Mouse (Mus musculus): ENCODE results near the gene Siah3.
"Not testable (repeated sequence)": the region's sequence is repeated elsewhere in the genome, so short reads cannot be mapped to it uniquely, and the experiment has no call there.

The Siah3 gene

DNA sequence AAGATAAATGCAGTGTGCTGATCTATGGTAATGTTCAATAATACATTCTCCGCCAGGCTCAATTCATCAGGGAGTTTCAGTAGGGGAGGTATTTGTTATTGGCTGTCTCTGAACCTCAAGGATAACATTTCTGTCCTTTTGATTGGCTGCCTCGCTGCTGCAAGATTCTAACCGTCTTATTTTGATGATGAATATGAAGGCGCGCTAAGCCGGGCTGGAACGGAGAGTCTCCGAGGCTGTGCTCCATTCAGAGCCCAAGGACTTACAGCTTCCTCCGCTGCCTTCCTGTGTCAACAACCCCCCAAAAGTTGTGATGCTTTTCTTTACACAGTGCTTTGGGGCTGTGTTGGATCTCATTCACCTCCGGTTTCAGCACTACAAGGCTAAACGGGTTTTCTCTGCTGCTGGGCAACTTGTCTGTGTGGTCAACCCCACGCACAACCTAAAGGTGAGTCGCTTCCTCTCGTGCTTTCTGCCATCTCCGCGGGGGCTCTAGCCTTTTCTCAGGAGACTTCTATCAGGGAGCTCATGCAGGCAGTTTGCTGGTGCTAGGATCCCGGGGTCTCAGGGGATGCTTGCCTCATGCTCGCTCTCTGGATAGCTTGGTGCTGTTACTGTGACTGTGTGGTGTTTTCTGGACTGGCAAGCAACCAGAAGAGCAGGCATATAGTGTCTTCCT, at the start of gene Siah3:
Siah3 (plus strand) TSS at position 240 of the 679 bp plus-strand sequence.
- DNase-seq (ENCODE audit: low read depth, low spot score): no peak

DNA sequence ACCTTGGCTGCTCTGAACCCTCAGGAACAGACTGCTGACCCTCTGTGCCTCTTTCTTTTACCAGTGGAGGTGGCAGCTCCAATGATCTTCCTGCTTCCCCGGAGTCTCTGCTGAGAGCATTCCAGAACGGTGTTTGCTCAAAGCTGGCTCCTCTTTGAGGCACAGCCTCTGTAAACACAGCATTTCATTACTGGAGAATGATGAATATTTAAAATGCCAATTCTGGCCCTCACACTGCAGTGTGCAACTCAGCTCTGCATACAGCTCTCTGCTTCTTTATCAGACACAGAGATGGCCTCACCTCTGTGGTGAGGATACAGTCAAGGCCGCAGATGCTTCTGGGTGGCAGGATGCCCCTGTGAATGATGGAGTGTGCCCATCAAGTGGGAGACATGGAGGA, 46.0 kb upstream of the Siah3 start:
- no peak for DNase-seq (ENCODE audit: low read depth, low spot score)

DNA sequence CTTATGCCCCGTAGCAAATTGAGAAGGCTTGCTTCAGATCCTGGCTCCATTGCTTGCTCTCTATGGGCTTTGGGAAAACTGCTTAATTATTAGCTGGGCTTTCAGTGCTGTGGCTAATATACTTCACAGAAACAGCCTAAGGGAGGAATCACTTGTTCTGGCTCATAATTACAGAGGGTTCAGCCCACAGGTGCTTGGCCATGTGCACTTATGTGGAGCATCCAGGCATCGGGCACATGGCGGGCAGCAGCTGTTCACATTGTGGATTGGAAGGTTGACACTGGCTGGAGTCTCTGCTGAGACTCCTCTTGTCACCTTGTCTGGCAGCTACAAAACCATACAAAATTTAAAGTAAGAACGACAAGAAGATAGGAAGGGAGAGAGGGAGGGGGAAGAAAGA, 45.4 kb upstream of the Siah3 start:
- no peak for DNase-seq (ENCODE audit: low read depth, low spot score)

DNA sequence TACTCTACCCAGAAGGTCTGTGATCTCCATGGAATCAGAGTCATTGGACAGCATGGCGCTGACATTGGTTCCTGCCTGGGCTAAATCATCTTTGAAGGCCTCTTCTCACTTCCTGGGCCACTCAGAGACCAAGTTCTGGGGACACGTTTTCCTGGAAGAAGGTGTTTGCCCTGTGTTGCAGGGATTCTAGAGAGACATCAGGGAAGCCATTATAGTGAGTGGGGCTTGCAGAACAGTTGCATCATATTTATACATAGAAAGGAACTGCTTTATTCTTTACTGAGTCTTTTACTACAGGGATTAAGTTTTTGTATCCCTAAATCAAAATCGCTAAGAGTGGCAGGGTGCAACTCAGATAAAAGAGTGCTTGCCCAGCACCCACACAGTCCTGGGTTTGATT, 37.1 kb upstream of the Siah3 start:
- DNase-seq (ENCODE audit: low read depth, low spot score): no peak

DNA sequence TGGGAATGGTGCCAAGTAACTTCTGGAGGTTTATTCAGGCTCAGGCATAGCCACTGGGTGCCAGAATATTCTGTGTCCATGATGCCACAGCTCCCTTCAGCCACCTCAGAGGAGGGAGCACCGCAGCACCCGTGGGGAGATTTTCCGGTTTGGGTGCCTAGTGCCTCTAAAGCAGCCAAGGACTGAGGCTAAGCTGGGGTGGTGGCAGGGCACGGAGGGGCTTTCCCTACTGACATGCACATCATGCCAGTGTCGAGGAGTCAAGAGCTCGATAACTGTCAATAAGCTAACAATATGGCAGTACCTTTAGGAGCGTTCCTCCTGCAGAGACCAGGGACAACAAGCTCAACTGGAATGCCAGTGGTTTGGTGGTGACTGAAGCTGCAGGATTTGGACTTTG, 35.9 kb upstream of the Siah3 start:
- DNase-seq (ENCODE audit: low read depth, low spot score): no peak

DNA sequence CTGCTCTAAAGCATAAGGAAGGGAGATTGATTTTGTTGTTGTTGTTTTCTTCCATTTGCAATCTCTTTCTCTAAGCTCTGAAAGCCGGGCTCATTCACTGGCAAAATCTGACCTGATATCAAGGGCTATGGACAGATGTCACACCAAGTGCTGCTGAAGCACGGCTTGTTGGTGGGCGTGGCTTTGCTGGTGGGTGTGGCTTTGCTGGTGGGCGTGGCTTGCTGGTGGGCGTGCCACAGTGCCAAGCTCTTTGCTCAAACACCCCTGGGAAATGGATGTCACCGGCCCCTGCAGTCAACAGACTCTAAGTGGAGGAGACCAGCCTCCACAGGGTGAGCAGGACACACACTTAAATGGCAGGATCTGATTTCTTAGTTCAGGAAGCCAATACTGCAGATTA, 35.0 kb upstream of the Siah3 start:
- no peak for DNase-seq (ENCODE audit: low read depth, low spot score)

DNA sequence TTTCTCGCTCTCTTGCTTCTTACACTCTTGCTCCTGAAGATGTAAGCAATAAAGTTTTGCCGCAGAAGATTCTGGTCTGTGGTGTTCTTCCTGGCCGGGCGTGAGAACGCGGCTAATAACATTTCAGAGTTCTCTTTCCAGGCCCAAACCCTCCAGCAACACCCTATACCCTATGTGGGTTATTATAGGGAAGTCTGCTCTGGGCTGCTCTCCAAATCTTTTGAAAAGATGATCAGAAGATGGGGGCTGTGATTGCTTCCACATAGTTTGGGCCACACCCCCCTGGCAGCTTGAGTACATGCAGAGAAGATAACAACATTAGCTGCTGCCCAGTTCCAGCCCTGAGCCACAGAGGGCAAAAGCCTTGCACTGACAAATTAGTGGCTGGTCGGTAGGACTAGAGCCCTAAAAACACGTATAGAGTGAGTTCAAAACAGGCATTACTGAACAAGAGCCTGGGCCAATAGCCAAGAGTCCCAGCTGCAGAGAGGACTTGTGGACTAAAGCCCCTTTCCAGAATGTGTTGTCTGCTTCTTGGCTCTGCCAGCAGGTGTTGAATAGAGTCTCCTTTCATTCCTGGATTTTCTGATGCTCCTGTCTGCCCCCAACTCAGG, 24.5 kb upstream of the Siah3 start:
- no peak for DNase-seq (ENCODE audit: low read depth, low spot score)

DNA sequence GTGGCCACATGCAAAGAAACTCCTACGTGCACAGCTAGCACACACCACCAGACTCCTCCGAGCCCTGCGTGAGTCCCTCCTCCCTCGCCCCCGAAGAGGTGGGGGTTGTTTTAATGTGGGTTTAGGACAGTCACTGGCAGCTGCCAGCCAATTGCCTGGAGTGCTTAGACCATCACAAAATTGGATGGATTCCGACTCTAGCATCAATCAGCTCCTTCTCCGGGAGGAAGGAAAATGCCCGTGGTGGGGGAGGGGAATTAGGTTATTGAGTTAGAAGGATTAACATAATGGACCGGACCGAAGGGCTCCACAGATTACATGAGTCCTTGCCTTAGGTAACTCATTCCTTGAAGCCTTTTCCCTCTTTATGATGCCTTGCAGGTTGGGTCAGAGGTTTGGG, 22.9 kb upstream of the Siah3 start:
- no peak for DNase-seq (ENCODE audit: low read depth, low spot score)

DNA sequence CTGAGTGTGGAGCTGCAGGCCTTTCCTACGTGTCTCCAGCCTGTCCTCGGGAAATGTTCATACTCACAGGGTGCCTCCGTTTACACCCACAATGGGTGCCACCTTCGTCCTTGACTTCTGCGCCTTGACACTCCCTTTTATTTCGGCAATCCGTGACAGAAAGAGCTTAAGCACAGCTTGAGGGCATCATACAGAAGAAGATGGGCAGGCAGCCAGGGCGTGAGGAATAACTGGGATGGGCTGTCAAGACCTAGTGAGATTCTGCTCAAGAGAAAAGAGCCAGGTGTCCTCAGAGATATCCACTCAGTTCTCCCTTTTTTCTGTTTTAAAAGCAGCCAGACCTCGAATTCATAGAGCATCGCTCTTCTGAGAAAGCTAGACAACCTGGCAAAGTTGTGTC, 21.2 kb upstream of the Siah3 start:
- DNase-seq (ENCODE audit: low read depth, low spot score): no peak

DNA sequence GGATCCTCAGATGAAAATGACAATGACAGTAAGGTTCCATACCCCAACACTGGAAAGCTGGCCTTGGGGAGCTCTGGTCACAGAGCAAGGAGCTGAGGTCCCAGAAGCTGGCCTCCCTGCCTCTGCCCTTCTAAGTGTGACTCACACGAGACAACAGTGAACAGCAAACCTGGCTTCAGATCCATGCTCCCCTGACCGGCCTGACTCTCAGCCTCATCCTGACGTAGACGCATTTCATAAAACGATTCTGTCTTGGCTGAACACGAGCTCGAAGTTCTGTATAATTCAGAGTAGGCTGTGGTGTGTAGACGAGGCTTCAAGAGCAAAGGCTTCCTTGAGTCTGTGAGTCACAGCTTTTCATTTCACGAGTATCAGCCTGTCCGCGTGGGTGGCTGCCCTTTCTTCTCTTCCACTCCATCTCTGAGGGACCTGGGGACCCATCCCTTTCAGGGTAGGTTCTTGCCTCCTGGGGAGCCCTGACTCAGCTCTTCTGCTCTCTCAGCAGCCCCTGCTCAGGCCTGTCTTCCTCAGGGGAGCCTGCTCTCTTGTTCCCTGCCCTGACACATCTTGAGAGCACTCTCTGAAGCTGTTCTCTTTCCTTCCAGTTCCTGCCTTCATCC, 11.2 kb upstream of the Siah3 start:
- no peak for DNase-seq (ENCODE audit: low read depth, low spot score)

DNA sequence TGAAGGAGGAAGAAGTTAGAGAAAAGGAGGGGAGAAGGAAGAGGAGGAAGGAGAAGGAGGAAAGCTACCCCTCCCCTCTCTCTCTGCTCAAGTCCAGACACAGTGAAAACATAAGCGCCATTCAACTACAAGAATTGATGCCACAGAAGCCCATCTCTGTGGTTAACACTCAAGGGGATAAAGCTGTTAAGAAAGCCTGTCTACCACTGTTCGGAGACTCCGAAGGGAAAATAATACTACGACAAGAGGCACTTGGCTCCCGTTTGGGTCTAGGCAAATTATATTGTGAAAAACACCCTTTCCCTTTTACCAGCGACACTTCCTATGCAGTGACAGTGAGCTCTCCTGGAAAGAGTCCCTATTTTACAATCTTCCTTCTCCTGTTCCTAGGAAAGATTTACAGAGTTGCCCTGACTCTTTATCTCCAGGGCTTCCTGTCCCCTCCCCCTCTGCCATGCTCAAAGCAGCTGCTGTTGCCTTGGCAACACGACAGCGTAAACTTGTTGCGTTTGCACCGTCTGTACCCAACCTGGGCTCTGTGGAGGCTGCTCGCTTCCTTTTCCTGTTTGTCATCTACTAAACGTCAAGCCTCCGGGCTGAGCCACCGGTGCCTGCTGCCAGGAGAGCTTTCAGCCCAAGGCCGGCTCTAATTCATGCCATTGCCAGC, 10.4 kb upstream of the Siah3 start:
- no peak for DNase-seq (ENCODE audit: low read depth, low spot score)

DNA sequence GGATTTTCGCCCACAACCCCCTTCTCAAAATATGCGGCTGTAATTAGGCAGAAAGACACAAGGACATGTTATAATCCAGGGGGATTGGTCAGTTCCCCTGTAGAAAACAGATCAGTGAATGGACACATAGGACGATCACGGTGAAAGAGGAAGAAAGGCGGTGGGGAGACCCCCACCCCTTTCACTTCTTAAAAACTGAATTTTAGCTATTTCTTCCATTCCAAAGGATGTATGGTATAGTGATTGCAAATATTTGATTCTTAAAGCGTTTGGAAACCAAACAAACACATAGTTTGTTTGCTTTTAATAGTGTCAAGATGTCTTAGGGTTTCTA, 9.9 kb upstream of the Siah3 start:
- DNase-seq (ENCODE audit: low read depth, low spot score): no peak

DNA sequence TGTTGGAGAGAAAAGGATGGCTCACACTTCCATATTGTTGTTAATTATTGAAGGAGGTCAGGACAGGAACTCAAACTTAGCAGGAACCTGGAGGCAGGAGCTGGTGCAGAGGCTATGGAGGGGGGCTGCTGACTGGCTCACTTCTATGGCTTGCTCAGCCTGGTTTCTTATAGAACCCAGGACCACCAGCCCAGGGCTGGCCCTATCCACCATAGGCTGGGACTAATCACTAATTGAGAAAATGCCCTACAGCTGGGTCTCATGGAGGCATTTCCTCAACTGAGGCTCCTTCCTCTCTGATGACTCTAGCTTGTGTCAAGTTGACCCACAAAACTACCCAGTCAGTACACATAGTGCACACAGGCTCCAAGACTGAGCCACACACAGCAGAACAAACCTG, 9.5 kb upstream of the Siah3 start:
- not testable (repeated sequence) for DNase-seq (ENCODE audit: low read depth, low spot score)

DNA sequence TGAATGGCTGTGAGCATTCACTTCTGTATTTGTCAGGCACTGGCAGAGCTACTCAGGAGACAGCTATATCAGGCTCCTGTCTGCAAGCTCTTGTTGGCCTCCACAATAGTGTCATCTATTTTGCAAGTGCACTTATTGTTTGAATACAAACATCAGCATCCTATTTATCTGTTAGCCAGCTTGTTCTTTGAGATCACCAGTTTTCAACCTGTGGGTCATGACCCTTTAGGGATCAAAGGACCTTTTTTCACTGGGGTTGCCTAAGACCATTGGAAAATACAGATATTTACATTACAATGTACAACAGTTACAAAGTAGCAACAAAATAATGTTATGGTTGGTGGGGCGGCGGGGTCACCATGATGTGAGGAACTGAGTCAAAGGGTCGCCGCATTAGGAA, 1.9 kb upstream of the Siah3 start:
- no peak for DNase-seq (ENCODE audit: low read depth, low spot score)

DNA sequence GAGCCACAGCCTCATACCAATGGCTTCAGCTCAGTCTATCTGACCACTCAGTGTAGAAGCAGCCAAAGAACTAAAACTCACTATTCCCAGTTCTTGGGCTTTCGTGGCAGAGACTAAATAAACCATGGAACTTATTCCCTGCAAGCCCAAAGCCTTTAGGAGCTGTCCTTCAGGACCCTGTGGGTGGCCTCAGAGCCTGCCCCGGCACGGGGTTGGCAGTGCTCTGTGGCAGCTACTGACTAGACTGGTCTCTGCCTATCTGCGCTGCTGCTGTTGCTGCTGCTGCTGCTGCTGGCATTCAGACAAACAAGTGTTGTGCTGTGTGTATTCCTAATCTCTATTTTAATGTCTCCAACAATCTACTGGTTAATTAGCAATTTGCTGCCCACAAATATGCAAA, 1.1 kb upstream of the Siah3 start:
- DNase-seq (ENCODE audit: low read depth, low spot score): peak; percentile 17

DNA sequence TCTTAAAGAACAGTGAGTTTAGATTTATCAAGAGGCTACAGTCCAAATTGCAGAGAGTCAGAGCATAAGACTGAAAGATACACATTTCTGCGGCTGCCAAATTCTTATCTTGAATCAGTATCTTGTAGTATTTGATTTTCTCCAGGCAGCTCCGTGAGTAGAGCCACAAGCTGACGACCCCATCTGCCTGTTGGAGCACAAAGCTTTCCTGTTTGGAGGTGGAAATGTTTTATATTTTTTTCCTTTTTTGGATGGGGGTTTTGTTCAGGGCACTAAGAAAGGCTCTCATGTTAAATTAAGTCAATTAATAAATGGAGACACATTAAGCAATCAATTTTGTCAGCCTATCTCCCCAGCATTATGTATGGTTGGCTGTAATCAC, 430 bp upstream of the Siah3 start:
- DNase-seq (ENCODE audit: low read depth, low spot score): no peak

DNA sequence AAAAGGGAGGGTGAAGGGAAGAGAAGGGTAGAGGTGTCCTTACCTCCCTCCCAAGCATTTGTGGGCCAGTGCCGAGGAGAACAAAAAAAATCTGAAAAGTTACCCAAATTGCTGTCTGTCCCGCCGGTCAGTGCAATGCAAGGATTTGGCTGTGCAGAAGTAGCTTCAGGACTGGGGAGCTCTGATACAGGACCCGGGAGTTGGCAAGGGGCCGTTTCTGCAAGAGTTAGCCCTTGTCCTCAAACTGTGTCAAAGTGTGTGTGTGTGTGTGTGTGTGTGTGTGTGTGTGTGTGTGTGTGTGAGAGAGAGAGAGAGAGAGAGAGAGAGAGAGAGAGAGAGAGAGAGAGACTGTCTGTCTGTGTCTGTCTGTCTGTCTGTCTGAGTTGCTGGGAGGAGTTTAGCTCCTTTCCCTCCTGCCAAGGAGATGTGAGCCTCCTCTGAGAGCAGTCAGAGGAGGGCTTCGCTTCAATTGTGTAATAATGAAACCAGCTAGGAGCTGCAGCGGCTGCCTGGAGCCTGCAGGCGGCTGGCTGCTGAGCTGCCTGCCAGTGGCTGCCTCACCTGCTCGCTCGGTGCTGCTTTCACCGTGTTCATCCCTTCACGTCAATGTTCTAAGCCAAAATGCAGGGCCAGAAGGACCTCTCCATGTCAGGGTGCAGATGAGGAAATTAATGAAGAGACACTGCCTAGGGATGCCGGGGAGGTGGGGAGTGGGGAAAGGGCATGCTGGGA, 873 bp downstream of the Siah3 start:
- peak; percentile 35 for DNase-seq (ENCODE audit: low read depth, low spot score)

DNA sequence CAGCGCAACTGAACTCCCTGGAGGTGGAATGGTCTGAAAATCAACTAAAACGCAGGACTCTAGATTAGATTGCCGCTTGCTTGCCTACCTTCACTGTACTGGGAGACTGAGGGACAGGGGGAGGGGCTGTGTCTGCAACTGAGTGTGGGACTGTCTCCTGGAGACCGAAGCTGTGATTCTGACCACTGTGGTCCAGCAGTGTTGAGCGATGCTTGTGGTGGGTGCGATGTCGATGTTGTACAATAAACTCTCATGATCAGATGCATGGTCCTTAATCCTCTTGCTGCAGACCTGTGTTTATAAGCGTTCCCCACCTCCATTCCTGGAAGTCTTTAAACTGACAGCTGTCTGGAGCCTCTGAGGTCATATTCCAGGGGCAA, 1.4 kb downstream of the Siah3 start:
- DNase-seq (ENCODE audit: low read depth, low spot score): no peak

DNA sequence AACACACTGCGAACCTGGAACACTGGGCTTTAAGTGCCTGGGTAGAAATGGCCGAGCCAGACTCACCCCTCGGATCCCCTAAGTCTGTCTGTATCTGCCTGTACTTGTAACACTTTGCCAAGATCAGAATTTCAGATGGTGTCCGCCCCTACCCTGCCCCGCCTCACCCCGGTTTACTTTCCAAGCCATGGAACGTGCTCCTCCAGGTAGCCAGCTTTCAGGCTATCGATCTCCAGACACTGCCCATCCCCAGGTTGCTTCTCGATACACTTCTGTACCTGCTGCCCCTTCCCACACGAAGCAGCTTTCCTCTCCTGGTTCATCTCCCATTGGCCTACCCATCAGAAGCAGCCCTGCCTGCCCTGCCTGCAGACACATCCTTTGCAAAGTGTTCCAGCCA, 3.6 kb downstream of the Siah3 start:
- DNase-seq (ENCODE audit: low read depth, low spot score): no peak

DNA sequence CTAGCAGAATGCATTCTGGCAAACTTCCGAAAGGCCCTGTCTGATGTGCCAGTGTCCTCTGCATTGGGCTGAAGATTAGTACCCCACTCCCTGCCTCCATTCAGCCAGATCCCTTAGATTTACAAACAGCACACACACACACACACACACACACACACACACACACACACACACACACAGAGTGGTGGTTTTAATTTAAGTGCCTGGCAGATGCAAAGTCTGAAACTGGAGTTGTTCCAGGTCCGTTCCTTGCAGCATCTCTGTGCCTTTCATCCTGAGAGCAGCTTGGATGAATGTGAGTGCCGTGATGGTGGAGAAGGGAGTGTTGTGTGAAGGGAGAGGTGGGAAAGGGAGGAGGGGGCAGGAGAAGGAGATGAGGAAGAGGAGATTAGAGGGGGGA, 4.2 kb downstream of the Siah3 start:
- DNase-seq (ENCODE audit: low read depth, low spot score): no peak

DNA sequence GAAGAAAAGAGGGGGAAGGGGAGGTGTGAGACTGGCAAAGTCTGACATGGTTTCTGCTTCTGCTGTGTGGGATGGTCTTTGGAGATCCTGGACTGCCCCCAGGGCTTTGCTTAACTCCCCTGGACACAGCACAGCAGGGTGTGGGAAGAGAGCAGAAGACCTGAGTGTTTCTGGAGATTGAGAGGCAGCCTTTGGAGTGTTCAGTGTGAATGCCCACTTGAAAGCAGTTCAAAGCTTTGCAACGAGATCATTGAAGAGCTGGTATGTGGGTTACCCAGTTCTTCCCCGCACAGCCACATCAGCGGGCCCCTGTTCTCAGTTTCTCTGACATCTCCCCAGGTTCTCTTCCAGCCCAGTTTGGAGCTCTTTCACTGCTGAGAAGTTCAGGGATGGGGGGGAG, 4.7 kb downstream of the Siah3 start:
- no peak for DNase-seq (ENCODE audit: low read depth, low spot score)

DNA sequence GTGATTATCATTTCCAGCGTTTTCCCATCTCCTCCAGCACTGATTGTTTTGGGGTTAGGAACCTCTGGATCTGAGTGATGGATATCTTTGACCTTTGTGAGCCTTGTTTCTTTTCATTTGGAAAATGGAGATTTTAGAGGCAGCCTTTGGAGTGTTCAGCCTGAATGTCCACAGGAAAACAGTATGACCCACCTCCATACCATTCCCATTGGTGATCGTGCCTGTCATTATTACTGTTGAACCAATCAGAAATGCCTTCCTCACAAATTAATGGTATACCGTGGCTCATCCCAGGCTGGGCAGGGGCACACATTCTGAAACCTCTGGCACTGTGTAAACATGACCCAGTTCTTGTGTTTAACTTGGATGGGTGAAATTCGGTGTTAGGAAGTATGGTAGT, 6.0 kb downstream of the Siah3 start:
- no peak for DNase-seq (ENCODE audit: low read depth, low spot score)

All from 3T3-L1 (cell line).